Mouse (Mus musculus): ENCODE data around the gene Arhgap30.

Gene Arhgap30

GRCm38 (mm10) chr1:171435288-171435814 is 46.6 kb downstream of the Arhgap30 start:
- DNase-seq: no peak

DNA sequence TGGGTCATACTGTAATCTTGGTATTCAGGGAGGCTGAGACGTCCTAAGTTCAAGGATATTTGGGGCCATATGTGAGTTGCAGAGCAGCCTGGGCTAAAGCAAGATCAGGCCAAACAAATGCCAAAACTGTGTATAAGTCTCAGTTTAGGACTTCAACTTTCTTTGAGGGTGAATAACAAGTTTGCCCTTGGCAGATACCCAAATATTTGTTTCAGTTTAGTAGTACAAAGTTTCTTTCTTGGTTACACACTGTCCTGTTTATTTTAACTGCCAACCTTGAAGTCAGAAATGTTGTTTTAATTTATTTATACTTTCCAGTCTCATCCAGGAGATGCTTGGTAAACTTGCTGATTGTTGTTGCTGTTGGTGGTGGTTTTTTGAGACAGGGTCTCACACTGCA is 47.2 kb downstream of the Arhgap30 start:
- no peak for DNase-seq

- no peak for DNase-seq
These were observed 48.7 kb downstream of the Arhgap30 start, which contains the start of gene F11r for GRCm38 (mm10) chr1:171437264-171438013. Gene F11r (plus strand): TSS chr1:171437535.

DNA sequence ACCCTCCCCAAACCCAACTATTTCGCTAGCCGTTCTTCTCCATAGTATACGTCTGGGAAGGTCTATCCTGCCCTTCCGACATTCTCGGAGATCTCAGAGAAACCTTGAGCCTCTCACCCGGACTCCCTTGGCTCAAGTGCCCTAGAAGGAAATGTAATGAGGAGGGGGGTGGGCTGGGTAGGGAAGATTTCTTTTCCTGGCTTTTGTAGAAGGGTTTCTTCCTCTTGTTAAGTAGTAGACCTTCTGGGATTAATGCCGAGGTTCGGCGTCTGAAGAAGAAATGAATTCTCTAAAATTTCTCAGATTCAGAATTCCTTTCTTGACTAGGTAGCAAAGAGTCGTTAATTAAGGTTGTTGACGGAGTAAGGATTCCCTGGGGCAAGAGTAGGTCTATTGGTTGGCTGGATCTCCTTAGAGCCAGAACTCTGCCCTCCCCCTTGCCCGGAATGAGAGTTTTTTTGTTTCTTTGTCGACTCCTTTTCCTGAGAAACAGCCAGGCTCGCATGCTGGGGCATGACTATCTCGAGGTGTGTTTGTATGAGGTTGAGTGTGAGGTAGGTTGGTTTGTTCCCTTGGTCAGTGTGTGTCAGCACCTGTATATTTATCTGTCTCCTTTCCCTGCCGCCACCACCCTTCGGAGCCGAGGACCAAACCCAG is 49.4 kb downstream of the Arhgap30 start:
- DNase-seq: no peak

DNA sequence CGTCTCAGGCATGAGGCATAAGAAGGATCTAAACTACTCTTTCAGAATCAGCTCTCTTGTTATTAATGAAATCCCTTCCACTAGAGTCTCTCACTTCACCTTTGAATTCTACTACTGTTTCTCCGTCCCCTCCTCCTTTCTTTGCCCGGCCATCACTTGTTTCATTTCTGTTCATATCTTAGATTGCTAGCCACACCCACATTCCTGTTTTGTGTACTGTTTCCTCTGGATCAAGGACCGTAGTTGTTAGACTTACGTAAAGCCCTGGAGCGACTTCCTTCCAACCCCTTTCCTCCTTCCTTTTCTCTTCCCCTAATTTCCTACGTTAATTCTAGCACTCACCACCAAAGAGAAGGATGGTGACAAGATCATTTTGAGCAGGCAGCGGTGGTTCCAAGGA is 50.3 kb downstream of the Arhgap30 start:
- no peak for DNase-seq

- no peak for DNase-seq
These were observed 51.4 kb downstream of the Arhgap30 start for GRCm38 (mm10) chr1:171440025-171440725.

- no peak for DNase-seq
These were observed 53.0 kb downstream of the Arhgap30 start for GRCm38 (mm10) chr1:171441466-171442412.

GRCm38 (mm10) chr1:171442413-171442760 is 53.6 kb downstream of the Arhgap30 start:
- DNase-seq: no peak

DNA sequence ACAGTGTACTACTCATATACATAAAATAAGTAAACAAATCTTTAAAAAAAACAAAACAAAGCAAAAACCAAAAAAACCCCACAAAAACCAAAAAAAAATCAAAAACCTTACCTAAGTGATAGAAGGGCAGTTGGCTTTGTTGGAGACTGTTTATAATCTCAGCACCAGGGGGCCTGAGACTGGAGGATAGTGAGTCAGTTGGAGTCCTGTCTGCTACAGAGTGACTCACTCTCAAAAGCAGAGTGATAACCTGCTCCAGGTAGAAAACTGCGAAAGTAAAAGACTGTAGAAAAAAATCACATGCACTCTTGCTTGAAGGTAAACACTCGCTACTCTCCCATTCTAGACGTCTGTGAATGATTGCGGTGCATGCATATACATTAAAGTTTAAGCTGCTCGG is 56.3 kb downstream of the Arhgap30 start:
- no peak for DNase-seq

DNA sequence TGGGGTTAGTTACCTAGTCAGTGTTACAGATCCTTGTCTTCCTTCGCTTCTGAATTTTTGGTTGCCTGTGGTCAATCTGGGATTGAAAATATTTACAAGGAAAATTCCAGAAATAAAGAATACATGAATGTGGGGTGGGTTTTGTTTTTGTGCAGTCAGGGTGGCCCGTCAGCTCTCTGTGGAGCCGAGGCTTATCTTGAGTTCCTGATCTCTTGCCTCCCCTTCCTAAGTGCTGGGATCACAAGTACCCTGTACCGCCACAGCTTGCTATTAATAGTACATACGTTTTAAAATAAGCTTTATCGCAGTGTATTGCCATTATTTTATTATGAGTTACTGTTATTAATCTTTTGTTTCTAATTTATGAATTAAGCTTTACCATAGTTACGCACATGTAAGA is 58.1 kb downstream of the Arhgap30 start:
- DNase-seq: no peak

- DNase-seq: no peak
These were observed 58.9 kb downstream of the Arhgap30 start for GRCm38 (mm10) chr1:171447692-171448091.

GRCm38 (mm10) chr1:171450062-171450461 is 61.3 kb downstream of the Arhgap30 start:
- DNase-seq: no peak

DNA sequence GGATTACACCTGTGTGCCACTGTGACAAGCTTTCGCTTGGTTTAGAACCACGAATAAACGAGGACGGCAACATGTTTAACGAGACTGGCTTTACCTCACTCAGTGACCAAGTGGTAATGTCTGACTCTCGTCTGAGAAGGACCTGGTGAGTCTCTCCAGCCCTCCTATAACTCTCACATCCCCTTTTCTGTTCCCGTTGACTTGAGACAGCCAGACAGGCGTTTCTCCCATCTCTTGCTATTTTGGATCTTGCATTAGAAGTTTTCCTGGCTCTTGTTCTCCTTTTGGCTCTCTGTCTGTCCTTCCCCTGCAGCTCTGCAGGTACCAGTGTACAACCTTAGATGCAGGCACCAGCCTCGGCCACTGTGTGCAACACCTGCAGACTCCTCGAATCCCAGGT is 62.2 kb downstream of the Arhgap30 start:
- no peak for DNase-seq

DNA sequence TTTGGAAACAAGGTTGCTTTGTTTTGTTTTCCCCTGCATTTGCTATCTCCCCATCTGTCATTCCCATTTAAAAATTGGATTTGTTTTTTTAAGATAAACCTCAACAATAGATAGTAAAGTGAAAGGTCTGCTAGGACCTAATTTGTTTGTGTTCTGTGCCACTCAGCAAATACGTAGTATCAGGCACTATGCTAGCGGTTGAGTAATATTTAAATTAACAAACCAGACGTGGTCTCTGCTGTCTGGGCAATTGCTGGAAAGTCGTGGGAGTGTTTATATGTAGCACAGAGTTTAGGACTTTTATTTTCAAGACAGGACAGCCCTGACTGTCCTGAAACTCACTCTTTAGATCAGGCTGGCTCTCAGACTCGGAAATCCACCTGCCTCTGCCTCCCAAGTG is 63.8 kb downstream of the Arhgap30 start:
- DNase-seq: no peak

DNA sequence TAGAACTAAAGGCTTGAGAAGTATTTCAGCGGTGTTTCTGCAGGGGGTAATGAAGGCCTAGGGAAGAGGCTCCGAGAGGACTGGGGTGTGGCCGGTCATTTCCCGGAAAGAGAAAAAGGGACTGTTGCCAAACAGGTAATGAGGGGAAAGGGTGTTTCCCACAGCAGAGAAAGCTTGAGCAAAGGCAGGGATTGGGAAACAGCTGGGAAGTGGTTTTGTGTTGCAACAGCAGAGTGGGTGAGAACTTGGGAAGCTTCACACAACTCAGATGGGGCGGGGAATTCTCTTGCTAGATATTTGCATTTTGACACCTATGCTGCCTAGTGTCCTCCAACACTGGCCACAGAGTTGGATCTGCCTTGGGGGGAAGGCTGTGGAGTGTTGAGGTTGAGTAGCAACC is 64.2 kb downstream of the Arhgap30 start:
- no peak for DNase-seq

DNA sequence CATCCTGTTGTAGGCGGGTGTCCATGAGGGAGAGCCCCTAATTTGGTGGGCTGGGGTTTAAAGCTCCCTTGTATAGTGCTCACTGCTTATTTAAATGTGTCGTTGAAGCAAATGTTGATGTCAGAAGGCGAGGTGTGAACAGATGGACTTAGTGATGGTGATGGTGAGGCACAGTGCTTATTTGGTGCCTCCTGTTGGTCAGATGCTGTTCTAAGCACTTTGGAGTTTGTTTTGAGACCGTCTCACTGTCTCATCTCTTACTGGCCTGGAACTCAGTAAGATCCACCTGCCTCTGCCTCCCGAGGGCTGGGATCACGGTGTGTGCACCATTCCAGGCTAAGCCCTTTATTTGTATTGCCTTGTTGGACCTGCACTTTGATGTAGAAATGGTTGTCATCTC is 66.2 kb downstream of the Arhgap30 start:
- DNase-seq: no peak

DNA sequence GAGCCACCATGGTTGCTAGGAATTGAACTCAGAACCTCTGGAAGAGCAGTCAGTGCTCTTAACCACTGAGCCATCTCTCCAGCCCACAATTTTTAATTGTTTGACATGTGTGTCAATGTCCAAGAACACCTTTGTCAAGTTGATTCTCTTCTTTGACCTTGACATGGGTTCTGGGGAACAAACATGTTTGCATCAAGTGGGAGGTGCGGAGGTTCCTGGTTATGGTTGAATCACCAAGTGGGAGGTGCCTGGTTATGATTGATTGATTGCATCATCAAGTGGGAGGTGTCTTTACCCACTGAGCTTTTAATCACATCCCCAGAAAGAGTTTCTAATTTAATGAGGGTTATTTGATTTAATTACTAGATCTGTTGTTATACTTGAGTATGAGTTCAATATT is 68.8 kb downstream of the Arhgap30 start:
- no peak for DNase-seq

GRCm38 (mm10) chr1:171459791-171460190 is 71.0 kb downstream of the Arhgap30 start:
- DNase-seq: no peak

Measured in right cerebral cortex, postnatal 14 days (tissue).